Mouse (Mus musculus) heart, postnatal 14 days (tissue): ENCODE results near the gene Skil. TPM values are rescaled to one million over a fixed set of nuclear protein-coding genes. Genes with fewer than 3 reads are reported as not detected.
"Not testable (repeated sequence)": the region's sequence is repeated elsewhere in the genome, so short reads cannot be mapped to it uniquely, and the experiment has no call there.

Experiments
- DNase-seq, 2 experiments: peaks; one replicate each; pipeline ENCODE4 v3.0.0; 2021 to 2022
- intact Hi-C: fragments of 180-260 bp; cut with DNase I; formaldehyde crosslinking; loops from one replicate; pipeline ENCODE4 v1.15.1; 2025
- total RNA-seq, 2 experiments: library from RNA; stranded (reverse); gene quantifications; 2 replicates each; pipeline ENCODE4 v1.2.3; 2021

Gene Skil
- total RNA-seq, 2 experiments from 2014 or later, result 19.6 to 23.4 TPM

DNA sequence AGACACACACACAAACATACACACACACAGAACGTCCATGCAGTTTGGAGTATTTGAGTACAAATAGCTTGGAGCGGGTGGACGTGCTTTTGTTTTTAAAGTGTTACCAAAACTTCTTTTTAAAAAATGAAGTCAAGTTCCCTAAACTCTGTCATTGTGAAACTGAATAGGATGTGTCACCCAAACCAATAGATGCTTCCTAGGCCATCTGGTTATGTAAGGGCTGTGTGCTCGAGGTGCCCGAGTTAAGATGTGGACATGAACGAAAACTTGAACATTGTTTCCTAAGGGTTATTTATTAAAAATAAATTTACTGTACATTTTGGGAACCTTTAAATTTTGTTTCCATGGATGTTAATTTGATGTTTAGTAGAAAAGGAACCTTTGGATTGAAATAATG is 11.7 kb downstream of the Skil start:
- intact Hi-C loops, result no loop called here
- DNase-seq, result no peak

DNA sequence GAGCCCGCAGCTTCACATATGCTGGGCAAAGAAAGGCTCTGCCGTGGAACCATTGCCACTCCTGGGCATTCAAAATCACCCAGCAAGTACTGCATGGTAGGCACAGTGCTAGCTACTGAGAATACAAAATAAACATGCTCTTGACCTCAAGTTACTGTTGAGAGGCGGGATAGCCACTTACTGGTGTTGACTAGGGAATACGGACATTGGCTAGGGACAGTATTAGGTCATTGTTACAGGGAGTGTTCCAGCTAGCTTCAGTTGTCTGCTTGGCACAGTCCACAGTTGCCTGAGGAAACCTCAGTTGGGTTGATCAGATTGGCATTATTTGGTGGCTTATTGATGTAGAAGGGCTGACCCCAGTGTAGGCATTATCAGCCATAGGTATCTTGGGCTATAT is 12.8 kb downstream of the Skil start:
- peak in 1 of 2 experiments; percentile 33 for DNase-seq
- intact Hi-C loops, result no loop called here

DNA sequence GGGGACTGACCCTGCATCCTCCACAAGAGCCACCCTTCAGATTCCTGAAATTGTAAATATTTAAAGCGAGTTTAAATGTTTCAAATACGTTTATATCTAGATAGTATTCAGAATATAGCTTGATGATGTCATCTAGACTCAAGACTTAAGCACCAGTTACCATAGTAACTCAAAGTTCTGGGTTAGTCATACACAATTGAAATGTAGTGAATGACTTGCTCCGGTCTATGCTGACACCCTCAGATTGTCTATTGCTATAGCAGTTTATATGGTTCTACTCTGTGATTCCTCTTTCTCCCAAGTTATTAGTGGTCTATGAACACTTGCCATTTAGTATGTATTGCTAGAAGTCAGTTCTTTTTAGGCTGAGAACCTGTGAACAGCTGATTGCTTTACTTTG is 14.2 kb downstream of the Skil start:
- intact Hi-C loops, result no loop called here
- no peak for DNase-seq

GRCm38 (mm10) chr3:31123098-31123497 is 28.2 kb downstream of the Skil start:
- intact Hi-C loops, result no loop called here
- DNase-seq, result no peak

DNA sequence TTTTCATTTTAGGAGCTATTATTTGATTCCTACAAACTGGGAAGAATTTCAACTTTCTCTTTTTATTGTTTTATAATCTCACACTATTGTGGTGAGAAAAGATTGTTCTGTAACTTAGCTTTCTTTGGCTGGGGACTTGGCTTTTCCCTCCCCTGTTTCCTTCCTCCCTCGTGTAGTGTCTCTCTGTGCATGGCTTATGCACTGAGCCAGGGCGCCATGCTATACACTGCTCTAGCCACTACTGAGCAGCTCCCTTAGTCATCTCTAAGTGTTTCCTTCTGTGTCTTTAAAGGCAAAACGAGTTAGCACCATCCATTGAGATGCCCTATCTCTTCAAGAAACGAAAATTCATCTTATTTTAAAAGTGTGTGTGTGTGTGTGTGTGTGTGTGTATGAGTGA is 31.4 kb downstream of the Skil start:
- intact Hi-C loops, result no loop called here
- no peak for DNase-seq

- intact Hi-C loops, result no loop called here
- DNase-seq, result no peak
Observed at GRCm38 (mm10) chr3:31126848-31127247, 32.0 kb downstream of the Skil start.

DNA sequence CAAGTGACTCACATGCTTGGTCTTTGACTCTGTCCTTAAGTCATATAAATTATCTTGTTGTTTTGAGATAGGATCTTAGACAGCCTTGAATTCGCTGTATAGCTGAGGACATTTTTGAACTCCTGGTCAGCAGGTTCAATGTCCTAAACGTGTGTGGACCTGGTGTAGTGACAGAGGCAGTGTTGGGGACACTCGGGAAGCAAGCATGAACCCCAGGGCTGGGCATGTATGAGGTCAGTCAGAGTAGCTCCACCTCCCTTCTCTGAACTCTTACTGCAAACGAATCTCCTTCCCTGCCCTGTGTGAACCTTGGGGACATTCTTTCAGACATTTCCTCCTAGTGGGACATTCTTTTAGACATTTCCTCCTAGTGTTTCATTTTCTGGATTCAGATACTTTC is 34.9 kb downstream of the Skil start:
- intact Hi-C loops, result loop anchor here (10.0 kb wide), 1 partner anchor 535 kb away; the partner anchor contains the start of gene Actrt3

GRCm38 (mm10) chr3:31133664-31134063 is 38.8 kb downstream of the Skil start:
- no peak for DNase-seq
- intact Hi-C loops, result loop anchor here (10.0 kb wide), 1 partner anchor 539 kb away; the partner anchor contains the start of gene Actrt3

More for the DNA sequence above, 34.9 kb downstream of the Skil start:
- no peak for DNase-seq

- intact Hi-C loops, result loop anchor here (10.0 kb wide), 1 partner anchor 539 kb away; the partner anchor contains the start of gene Actrt3
- no peak for DNase-seq
Observed at GRCm38 (mm10) chr3:31134246-31134645, 39.4 kb downstream of the Skil start.

- intact Hi-C loops, result loop anchor here (5.0 to 10.0 kb wide), 3 partner anchors 37 to 540 kb away; partner anchors contain the start of genes Actrt3 and Skil
- no peak for DNase-seq
Observed at GRCm38 (mm10) chr3:31134696-31135095, 39.8 kb downstream of the Skil start.

GRCm38 (mm10) chr3:31136591-31136990 is 41.7 kb downstream of the Skil start:
- intact Hi-C loops, result loop anchor here (5.0 to 10.0 kb wide), 3 partner anchors 39 to 542 kb away; partner anchors contain the start of genes Actrt3 and Skil
- not testable (repeated sequence) for DNase-seq

DNA sequence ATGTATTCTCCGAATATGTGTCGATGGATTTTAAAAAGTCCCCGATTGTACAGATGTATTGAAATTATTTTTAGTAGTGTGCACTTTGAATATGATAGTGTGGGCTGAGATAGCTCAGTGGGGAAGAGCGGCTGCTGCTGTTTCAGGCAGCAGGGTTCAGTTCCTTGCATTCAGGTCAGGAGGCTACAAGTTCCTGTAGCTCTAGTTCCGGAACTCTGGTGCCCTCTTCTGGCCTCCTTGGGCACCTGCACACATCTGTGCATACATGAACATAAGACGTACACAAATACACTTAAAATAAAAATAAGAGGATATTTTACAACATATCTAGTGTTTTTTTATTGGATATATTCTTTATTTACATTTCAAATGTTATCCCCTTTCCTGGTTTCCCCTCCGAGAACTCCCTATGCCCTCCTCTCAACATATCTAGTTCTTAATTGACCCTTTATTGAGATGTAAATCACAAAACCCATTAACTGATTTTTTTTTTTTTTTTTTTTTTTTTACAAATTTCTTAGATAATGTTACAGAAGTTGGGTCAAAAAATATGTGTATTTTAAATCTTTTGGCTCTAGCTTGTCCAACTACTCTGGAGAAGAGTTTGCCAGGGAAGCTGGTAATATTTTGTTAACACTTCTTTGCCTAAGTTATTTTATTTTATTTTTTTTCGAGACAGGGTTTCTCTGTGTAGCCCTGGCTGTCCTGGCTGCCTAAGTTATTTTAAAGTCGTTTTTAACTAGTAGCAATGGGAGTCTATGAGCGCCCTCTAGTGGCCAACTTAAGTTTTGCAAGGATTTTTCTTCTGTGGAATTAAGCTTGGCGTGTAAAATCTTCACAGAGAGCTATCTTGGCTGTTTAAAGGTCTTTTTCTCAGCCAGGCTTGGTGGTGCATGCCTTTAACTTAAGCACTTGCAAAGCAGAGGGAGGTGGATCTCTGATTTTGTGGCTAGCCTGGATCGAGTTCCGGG is 43.9 kb downstream of the Skil start:
- intact Hi-C loops, result loop anchor here (1.0 to 10.0 kb wide), 5 partner anchors 41 to 544 kb away; partner anchors contain the start of genes Actrt3 and Skil
- DNase-seq, result peak; percentile 70 to 83

GRCm38 (mm10) chr3:31141621-31142020 is 46.8 kb downstream of the Skil start:
- intact Hi-C loops, result no loop called here
- DNase-seq, result no peak

DNA sequence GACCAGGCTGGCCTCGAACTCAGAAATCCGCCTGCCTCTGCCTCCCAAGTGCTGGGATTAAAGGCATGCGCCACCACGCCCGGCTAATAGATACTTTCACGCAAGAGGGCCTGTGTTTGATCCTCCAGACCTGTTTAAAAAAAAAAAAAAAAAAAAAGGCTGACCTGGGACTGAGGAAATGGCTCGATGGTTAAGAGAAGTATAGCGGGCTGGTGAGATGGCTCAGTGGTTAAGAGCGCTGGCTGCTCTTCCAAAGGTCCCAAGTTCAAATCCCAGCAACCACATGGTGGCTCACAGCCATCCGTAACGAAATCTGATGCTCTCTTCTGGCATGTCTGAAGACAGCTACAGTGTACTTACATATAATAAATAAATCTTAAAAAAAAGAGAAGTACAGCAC is 50.4 kb downstream of the Skil start:
- not testable (repeated sequence) for DNase-seq
- intact Hi-C loops, result loop anchor here (1.0 kb wide), 1 partner anchor 458 kb away; no protein-coding TSS in a partner anchor

DNA sequence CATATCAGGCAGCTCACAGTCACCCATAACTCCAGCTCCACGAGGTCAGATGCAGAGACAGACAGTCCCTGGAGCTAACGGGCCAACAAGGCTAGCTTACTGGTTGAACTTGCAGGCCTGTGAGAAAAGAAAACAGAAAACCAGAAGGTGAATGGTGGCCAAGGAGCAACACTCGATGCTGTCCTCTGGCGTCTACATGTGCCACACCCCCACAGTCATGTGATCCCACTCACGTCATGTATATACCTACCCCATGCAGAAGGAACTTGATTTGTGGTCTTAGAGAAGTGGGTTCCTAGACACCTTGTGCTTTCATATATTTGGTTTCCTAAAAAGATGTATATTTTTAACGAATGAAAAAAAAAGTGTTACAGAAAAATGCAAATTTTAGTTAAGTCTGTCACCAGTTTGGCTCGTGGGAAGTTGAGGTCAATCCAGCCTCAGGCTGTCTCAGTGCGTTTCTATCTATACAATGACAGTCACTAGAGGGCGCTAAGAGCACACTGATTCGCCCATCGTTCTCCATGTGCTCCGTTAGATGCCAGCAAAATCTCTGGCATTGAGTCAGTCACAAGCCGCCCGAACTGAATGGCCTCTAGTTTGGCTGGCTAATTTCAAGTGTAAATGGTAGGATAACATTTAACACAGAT is 50.9 kb downstream of the Skil start:
- DNase-seq, result peak; percentile 73 to 85
- intact Hi-C loops, result loop anchor here (1.0 to 2.0 kb wide), 2 partner anchors 313 to 458 kb away; no protein-coding TSS in a partner anchor

GRCm38 (mm10) chr3:31148595-31148994 is 53.7 kb downstream of the Skil start:
- DNase-seq, result no peak
- intact Hi-C loops, result no loop called here

DNA sequence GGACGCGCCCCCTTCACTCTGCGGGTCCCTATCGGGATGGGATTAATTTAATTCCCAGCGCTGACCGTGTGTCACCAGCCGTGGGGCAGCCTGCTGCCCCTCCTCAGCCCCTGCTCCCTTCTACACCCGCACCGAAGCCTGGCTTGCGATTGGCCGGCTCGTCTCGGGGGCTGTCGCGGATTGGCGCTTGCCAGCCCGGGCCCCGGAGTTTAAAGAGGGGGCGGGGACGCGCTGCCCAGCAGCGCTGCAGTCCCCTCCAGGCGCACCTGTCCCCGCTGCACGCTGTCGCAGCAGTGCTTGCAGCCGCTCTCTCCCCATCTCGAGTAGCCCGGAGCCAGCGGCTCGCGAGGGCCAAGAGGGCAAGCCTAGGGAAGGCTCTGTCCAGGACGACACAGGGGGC is 54.8 kb downstream of the Skil start, which contains the start of gene Cldn11:
Gene Cldn11, plus strand, starts transcription at position 215 of the 400 bp plus-strand sequence.
- peak; percentile 33 to 38 for DNase-seq
- intact Hi-C loops, result no loop called here

- intact Hi-C loops, result no loop called here
- DNase-seq, result no peak
Observed at GRCm38 (mm10) chr3:31152108-31152507, 57.2 kb downstream of the Skil start.

GRCm38 (mm10) chr3:31156126-31156525 is 61.3 kb downstream of the Skil start:
- no peak for DNase-seq
- intact Hi-C loops, result no loop called here

GRCm38 (mm10) chr3:31157776-31158175 is 62.9 kb downstream of the Skil start:
- no peak for DNase-seq
- intact Hi-C loops, result no loop called here

DNA sequence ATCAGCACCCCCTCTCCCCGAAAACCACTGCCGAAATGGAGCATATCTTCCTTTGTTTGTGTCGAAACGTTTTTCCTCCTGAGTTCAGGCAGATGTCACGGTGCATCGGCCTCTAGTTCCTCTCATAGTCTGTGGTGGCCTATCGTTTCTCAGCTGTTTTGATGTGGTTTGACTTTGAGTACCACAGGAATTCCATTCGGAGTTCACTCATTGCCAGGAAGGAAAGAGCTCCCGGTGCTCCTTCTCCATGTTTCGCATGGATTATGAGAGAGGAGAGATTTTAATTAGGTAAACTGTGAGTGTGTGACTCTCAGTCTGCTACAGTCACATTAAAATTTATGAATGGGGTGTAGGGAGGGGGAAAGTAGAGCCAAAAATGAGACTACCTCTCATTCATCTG is 65.2 kb downstream of the Skil start:
- intact Hi-C loops, result no loop called here
- no peak for DNase-seq
